Mouse (Mus musculus) neural tube, embryonic 11.5 days (tissue): ENCODE measurements around the gene Folr1. TPM values are rescaled to one million over a fixed set of nuclear protein-coding genes. Genes with fewer than 3 reads are reported as not detected.
A peak's percentile ranks its signal among the peaks of the same experiment; 100 is the strongest.

Source experiments
- ATAC-seq: fragments of 200-750 bp; cut with Nextera tagmentation; 2 replicates; pipeline ENCODE4 v1.8.0; 2017; ENCODE audit warnings: moderate number of reproducible peaks, mild to moderate bottlenecking, moderate TSS enrichment, moderate library complexity; ENCODE audit not compliant: insufficient read depth, low FRiP score, low TSS enrichment
- DNase-seq: peaks from one replicate; pipeline ENCODE4 v3.0.0-alpha.2; 2015; ENCODE audit warnings: low spot score
- H3K27ac ChIP-seq: fragments of 300-500 bp; sonication (generic); 2 replicates; pipeline ENCODE4 v1.5.1; 2014; ENCODE audit warnings: low read depth, mild to moderate bottlenecking, low read length
- H3K27me3 ChIP-seq: fragments of 300-500 bp; sonication (generic); 2 replicates; pipeline ENCODE4 v1.6.1; 2014; ENCODE audit warnings: mild to moderate bottlenecking, low read length, mixed read lengths; ENCODE audit not compliant: control insufficient read depth, insufficient read depth
- H3K36me3 ChIP-seq: fragments of 300-500 bp; sonication (generic); 2 replicates; pipeline ENCODE4 v1.6.1; 2014; ENCODE audit warnings: mild to moderate bottlenecking, low read length, moderate library complexity, mixed read lengths; ENCODE audit not compliant: control insufficient read depth, insufficient read depth
- H3K4me1 ChIP-seq: fragments of 300-500 bp; sonication (generic); 2 replicates; pipeline ENCODE4 v1.6.1; 2014; ENCODE audit warnings: low read length, mixed read lengths; ENCODE audit not compliant: control insufficient read depth, insufficient read depth
- H3K4me2 ChIP-seq: fragments of 300-500 bp; sonication (generic); 2 replicates; pipeline ENCODE4 v1.6.1; 2014; ENCODE audit warnings: low read depth, mild to moderate bottlenecking, moderate library complexity
- H3K4me3 ChIP-seq: fragments of 300-500 bp; sonication (generic); 2 replicates; pipeline ENCODE4 v1.5.1; 2014; ENCODE audit warnings: low read depth, low read length
- H3K9ac ChIP-seq: fragments of 300-500 bp; sonication (generic); 2 replicates; pipeline ENCODE4 v1.6.1; 2014; ENCODE audit warnings: mild to moderate bottlenecking, low read length
- H3K9me3 ChIP-seq: fragments of 300-500 bp; sonication (generic); 2 replicates; pipeline ENCODE4 v1.6.1; 2016; ENCODE audit warnings: low read length; ENCODE audit not compliant: control insufficient read depth
- WGBS: fragments of 180-500 bp; shearing (Covaris S2); extraction: QIAGEN DNeasy Blood & Tissue Kit; methylation state at CpG from one replicate; pipeline ENCODE4 v1.1.7; 2014; 5-methylcytosine and 5-hydroxymethylcytosine counted together
- microRNA-seq: library from miRNA; unstranded; fragments of <30 nt; microRNA quantifications from one replicate; pipeline ENCODE4, GENCODE M21; 2016
- polyA plus RNA-seq: library from polyadenylated mRNA; unstranded; fragments of >200 nt; fragmentation: Nextera tagmentation; extraction: Ambion mirVana; gene quantifications from 2 replicates; pipeline ENCODE4 v1.2.1, GENCODE M21; 2014

The Folr1 gene
- polyA plus RNA-seq, 1 experiment from 2014 or later: 0.49 TPM

- peaks cover 62% of the 10 kb centered on the region for H3K27me3 ChIP-seq
Measured at GRCm38 (mm10) chr7:101817861-101818401, 52.7 kb downstream of the Folr1 start, which contains the start of gene Phox2a. TSS of gene Phox2a (plus strand) at chr7:101818313.

More at GRCm38 (mm10) chr7:101817861-101818401, 52.7 kb downstream of the Folr1 start, which contains the start of gene Phox2a:
- Histone ChIP-seq H3K4me1 (peaks cover 19% of the 10 kb centered on the region), H3K9me3 (no peaks in the 10 kb centered on the region), H3K36me3 (no peaks in the 10 kb centered on the region), H3K4me3 (peak within 1 kb of the TSS; percentile 26), H3K9ac (no peak within 1 kb of the TSS), H3K4me2 (peak within 1 kb of the TSS; percentile 34), H3K27ac (no peak within 1 kb of the TSS)
- under 1% methylated on average over 34 of the region's 45 CpGs for WGBS
- no peak for ATAC-seq
- DNase-seq: peak; percentile 36

Small RNA genes lying within 50 kb of the gene (microRNA-seq; reads per million reads assigned to microRNA genes)
- not detected for gene Gm22655

Other genes with a start within 250 kb of the Folr1 start
- 37.1 and 41.4 TPM in 2 replicates for gene Clpb, start 207.2 kb downstream of the Folr1 start, polyA plus RNA-seq
- 1.3 and 1.9 TPM in 2 replicates for gene Phox2a, start 52.5 kb downstream of the Folr1 start, polyA plus RNA-seq
- gene Inppl1, start 32.6 kb downstream of the Folr1 start, polyA plus RNA-seq: 32.2 and 37.7 TPM in 2 replicates
- gene Folr2, start 13.6 kb downstream of the Folr1 start, polyA plus RNA-seq: 0.25 and 0.57 TPM in 2 replicates
- 79.9 and 87.3 TPM in 2 replicates for gene Anapc15, start 7.1 kb downstream of the Folr1 start, polyA plus RNA-seq
- gene Lamtor1, start 35.1 kb upstream of the Folr1 start, polyA plus RNA-seq: 134 and 144 TPM in 2 replicates
- gene Tomt, start 35.6 kb upstream of the Folr1 start, polyA plus RNA-seq: 0.53 and 1.0 TPM in 2 replicates
- 7.9 and 8.8 TPM in 2 replicates for gene Lrrc51, start 63.1 kb upstream of the Folr1 start, polyA plus RNA-seq
- 89.9 and 102 TPM in 2 replicates for gene Numa1, start 63.3 kb upstream of the Folr1 start, polyA plus RNA-seq
- 3.4 TPM in 2 replicates for gene Il18bp, start 147.9 kb upstream of the Folr1 start, polyA plus RNA-seq
- 28.6 and 28.8 TPM in 2 replicates for gene Rnf121, start 194.7 kb upstream of the Folr1 start, polyA plus RNA-seq
- 20.4 and 21.5 TPM in 2 replicates for gene Xndc1, start 194.7 kb upstream of the Folr1 start, polyA plus RNA-seq
- 1.7 and 2.1 TPM in 2 replicates for gene Xntrpc, start 194.9 kb upstream of the Folr1 start, polyA plus RNA-seq
- not detected in 2 replicates for gene Trpc2, start 212.3 kb upstream of the Folr1 start, polyA plus RNA-seq
- 4.8 and 5.0 TPM in 2 replicates for gene Art1, start 231.0 kb upstream of the Folr1 start, polyA plus RNA-seq
- gene Art5, start 238.7 kb upstream of the Folr1 start, polyA plus RNA-seq: 3.8 and 4.7 TPM in 2 replicates
- gene Chrna10, start 246.0 kb upstream of the Folr1 start, polyA plus RNA-seq: not detected in 2 replicates